Mouse (Mus musculus) forebrain, embryonic 12.5 days (tissue): Measurements from ENCODE around the gene Masp1. TPM values are rescaled to one million over a fixed set of nuclear protein-coding genes. Genes with fewer than 3 reads are reported as not detected.

ENCODE experiments used
- ATAC-seq: fragments of 200-750 bp; cut with Nextera tagmentation; 2 replicates; pipeline ENCODE4 v1.8.0; 2017; ENCODE audit warnings: moderate TSS enrichment; ENCODE audit not compliant: low FRiP score
- H3K27ac ChIP-seq: fragments of 300-500 bp; sonication (generic); 2 replicates; pipeline ENCODE4 v1.5.1; 2016; ENCODE audit warnings: mild to moderate bottlenecking
- H3K27me3 ChIP-seq: fragments of 300-500 bp; sonication (generic); 2 replicates; pipeline ENCODE4 v1.6.1; 2016; ENCODE audit warnings: mild to moderate bottlenecking
- H3K36me3 ChIP-seq: fragments of 300-500 bp; sonication (generic); replicated peaks from 2 replicates; pipeline ENCODE4 v1.6.1; 2016; ENCODE audit warnings: mild to moderate bottlenecking
- H3K4me1 ChIP-seq: fragments of 300-500 bp; sonication (generic); 2 replicates; pipeline ENCODE4 v1.6.1; 2016
- H3K4me2 ChIP-seq: fragments of 300-500 bp; sonication (generic); 2 replicates; pipeline ENCODE4 v1.6.1; 2016; ENCODE audit warnings: mild to moderate bottlenecking, moderate library complexity
- H3K4me3 ChIP-seq: fragments of 300-500 bp; sonication (generic); replicated peaks from 2 replicates; pipeline ENCODE4 v1.5.1; 2016; ENCODE audit warnings: mild to moderate bottlenecking
- H3K9ac ChIP-seq: fragments of 300-500 bp; sonication (generic); 2 replicates; pipeline ENCODE4 v1.6.1; 2016; ENCODE audit warnings: mild to moderate bottlenecking
- H3K9me3 ChIP-seq: fragments of 300-500 bp; sonication (generic); 2 replicates; pipeline ENCODE4 v1.6.1; 2016
- WGBS: fragments of 180-500 bp; shearing (Covaris S2); methylation state at CpG from one replicate; pipeline ENCODE4 v1.1.7; 2016; 5-methylcytosine and 5-hydroxymethylcytosine counted together
- polyA plus RNA-seq: library from polyadenylated mRNA; unstranded; fragments of >200 nt; fragmentation: Nextera tagmentation; extraction: Ambion mirVana; gene quantifications from 2 replicates; pipeline ENCODE4 v1.2.1, GENCODE M21; 2016

Gene Masp1
- polyA plus RNA-seq, 1 experiment from 2014 or later: 42.4 TPM

DNA sequence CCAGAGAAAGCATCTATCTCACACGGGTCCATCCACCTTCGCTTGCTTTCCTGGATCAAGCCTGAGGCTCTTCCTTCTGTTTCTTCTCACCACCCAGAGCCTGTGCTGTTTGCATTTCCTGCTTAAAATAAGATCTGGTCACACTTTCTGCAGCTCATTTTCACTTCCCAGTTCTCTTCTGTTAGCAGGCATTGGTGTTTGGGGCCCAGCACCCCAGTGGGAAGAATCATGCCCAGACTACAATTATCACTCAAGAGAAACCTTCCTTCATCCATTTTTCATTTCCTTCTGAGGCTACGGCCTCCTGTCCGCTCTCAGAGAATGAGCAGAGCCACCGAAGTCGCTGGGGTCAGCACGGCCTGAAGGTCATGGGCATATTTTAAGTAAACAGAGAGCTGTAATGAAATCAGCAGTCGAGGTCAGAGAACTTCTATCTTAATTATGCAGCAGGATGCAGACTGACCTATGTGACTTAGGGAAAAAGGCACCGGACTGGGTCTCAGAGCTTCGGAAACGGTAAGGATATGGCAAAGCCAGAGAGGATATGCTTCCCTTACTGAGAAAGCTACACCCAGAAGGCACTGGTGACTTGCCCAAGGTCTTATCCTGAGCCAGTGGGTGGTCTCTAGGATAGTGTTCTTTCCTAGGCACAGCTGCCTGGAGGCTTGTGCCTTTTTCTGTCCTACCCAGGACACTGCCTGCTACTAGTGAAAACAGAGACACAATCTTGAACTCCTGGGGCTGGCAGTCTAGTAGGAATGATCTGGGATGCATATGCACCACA lies 14.5 kb downstream of the Masp1 start:
- Histone ChIP-seq H3K4me2 (no peak overlapping the region), H3K36me3 (peaks cover 18% of the 10 kb centered on the region), H3K9me3 (no peaks in the 10 kb centered on the region), H3K4me1 (peaks cover 38% of the 10 kb centered on the region), H3K27me3 (peaks cover 7% of the 10 kb centered on the region; the same call in 1 of the 2 replicates), H3K4me3 (no peak overlapping the region), H3K9ac (no peak overlapping the region), H3K27ac (peak overlapping the region; percentile 83)
- no peak for ATAC-seq
- 70% methylated on average over 11 of the region's 11 CpGs for WGBS

DNA sequence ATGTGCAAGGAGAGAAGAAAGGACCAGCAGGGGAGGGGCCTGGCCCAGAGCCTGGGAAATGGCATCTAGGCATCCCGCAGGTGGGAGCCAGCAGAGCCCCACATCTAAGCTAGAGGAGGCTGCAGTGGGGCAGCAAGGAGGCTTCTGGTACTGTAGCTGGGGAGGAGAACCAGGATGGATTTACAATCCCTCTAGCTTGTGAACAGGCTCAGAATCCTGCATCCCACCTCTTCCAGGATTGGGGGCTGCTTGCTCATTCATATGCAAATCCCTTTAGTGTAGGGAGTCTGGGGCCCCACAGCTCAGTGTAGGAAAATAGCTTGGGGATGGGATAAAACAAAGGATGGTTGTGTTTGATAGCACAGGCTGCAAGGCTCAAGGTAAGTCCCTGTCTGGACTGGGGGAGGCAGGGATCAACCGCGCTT lies 16.3 kb downstream of the Masp1 start:
- Histone ChIP-seq H3K4me2 (peak overlapping the region; percentile 13), H3K27me3 (peaks cover 17% of the 10 kb centered on the region; the same call in 1 of the 2 replicates), H3K4me3 (no peak overlapping the region), H3K9ac (no peak overlapping the region), H3K4me1 (peaks cover 38% of the 10 kb centered on the region), H3K36me3 (peaks cover 10% of the 10 kb centered on the region), H3K27ac (peak overlapping the region; percentile 83), H3K9me3 (no peaks in the 10 kb centered on the region)
- WGBS: 0% methylated on average over 3 of the region's 3 CpGs
- peak; percentile 94 for ATAC-seq

DNA sequence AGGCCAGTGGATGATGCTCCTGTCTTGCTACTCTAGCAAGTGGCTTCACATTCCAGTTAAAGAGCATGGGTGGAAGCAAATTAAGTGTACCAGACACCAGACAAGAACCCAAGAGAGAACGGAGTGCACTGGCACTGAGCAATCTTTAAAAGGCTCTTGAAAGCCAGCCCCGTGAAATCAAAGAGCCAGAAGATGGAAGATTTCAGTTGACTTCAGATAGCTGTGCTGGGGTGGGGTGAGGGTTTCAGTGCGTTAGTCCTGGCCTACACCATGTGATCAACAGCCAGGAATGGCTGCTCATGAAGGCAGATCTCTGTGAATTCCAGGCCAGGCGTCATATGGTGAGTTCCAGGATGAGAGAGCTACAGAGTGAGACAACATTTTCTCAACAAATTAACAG lies 17.3 kb downstream of the Masp1 start:
- Histone ChIP-seq H3K27me3 (peaks cover 25% of the 10 kb centered on the region), H3K9me3 (no peaks in the 10 kb centered on the region), H3K36me3 (peaks cover 7% of the 10 kb centered on the region), H3K4me3 (no peak overlapping the region), H3K27ac (peak overlapping the region; percentile 83), H3K4me1 (peaks cover 45% of the 10 kb centered on the region), H3K4me2 (no peak overlapping the region), H3K9ac (no peak overlapping the region)
- WGBS: 71% methylated on average over 4 of the region's 4 CpGs
- ATAC-seq: no peak

DNA sequence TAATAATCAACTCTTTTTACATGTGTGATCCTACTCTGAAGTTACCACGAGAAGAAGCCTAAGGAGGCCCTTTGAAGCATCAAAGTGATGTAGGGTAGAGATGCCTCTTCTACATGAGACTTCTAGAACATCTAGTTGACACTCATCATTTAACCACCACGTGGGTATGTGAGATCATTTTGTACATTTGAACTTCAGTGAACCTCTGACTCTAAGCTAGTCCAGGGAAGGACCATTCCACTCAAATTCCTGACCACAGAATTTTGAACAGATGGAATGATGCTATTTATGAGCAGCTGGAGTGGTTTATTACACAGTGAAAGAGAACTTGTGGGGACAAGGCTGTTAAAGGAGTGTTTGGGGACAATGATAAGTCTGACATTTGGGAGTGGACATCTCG lies 18.1 kb downstream of the Masp1 start:
- Histone ChIP-seq H3K27ac (no peak overlapping the region), H3K4me3 (no peak overlapping the region), H3K36me3 (peaks cover 7% of the 10 kb centered on the region), H3K9ac (no peak overlapping the region), H3K4me2 (no peak overlapping the region), H3K4me1 (peaks cover 53% of the 10 kb centered on the region), H3K9me3 (no peaks in the 10 kb centered on the region), H3K27me3 (peaks cover 26% of the 10 kb centered on the region)
- 85% methylated on average over 3 of the region's 3 CpGs for WGBS
- no peak for ATAC-seq

DNA sequence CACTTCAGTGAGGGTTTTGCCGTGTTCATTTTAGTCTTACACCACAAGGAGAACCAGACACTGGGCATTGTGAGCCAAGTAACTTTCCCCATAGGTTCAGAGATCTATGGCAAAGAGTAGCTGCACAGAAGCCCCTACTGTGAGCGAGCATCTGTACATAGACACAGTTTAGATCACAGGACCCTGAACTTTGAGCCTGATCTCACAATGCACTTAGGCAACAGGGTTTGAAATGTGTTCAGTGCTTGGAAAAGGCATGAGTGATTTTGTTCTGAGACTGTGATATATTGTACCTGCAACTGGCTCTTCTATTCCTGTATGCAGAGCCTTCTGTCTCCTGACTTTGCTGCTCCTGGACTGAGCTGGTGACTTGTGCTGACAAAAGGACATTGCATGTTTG lies 19.3 kb downstream of the Masp1 start:
- WGBS: 85% methylated on average over 2 of the region's 2 CpGs
- Histone ChIP-seq H3K9ac (no peak overlapping the region), H3K36me3 (peaks cover 7% of the 10 kb centered on the region), H3K4me2 (no peak overlapping the region), H3K4me1 (peaks cover 52% of the 10 kb centered on the region), H3K9me3 (no peaks in the 10 kb centered on the region), H3K27ac (no peak overlapping the region), H3K27me3 (peaks cover 34% of the 10 kb centered on the region), H3K4me3 (no peak overlapping the region)
- no peak for ATAC-seq

DNA sequence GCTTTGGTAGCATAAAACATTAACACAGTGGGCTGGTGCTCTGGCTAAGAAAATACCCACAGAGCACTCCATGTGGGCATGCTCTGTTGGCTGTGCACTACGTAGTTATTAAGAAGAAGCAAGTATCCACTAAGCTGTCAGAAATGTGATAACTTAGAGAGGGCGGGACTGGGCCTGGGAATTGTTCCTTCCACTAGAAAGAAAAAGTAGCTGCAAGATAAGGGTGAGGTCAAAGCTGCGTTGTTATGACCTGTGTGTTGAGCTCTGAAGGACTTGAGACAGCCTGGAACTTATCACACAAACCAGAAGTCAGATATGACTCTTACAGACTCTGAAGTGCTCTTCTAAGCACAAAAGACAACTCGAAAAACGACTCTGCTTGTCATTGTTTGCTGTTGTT lies 20.1 kb downstream of the Masp1 start:
- WGBS: 80% methylated on average over 5 of the region's 5 CpGs
- Histone ChIP-seq H3K9me3 (no peaks in the 10 kb centered on the region), H3K36me3 (peaks cover 7% of the 10 kb centered on the region), H3K4me3 (no peak overlapping the region), H3K4me1 (peaks cover 44% of the 10 kb centered on the region), H3K27ac (no peak overlapping the region), H3K27me3 (peaks cover 40% of the 10 kb centered on the region), H3K9ac (no peak overlapping the region), H3K4me2 (no peak overlapping the region)
- ATAC-seq: no peak

DNA sequence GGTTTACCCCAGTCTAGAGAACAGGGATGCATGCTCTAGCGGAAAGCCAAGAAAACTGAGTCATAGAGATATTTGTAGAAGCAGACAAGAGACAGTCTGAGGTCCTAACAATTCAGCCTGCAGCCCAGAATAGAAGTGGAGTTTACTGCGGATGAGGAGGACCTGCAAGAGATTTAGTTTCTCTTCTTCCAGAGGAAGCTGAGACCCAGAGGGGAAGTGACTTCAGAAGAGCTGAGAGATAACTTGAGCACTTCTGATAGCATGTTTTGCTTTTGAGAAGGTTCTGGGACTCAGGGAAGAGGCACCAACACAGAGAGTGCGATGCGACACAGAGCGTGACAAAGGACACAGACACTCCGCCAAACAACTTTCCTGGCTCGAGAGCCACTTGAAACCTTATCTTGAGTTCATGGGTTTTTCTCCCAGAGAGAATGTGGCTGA lies 21.9 kb downstream of the Masp1 start:
- Histone ChIP-seq H3K4me1 (peaks cover 27% of the 10 kb centered on the region), H3K36me3 (peaks cover 20% of the 10 kb centered on the region), H3K9ac (no peak overlapping the region), H3K9me3 (no peaks in the 10 kb centered on the region), H3K27me3 (peaks cover 48% of the 10 kb centered on the region), H3K4me2 (no peak overlapping the region), H3K27ac (no peak overlapping the region), H3K4me3 (no peak overlapping the region)
- WGBS: 80% methylated on average over 7 of the region's 7 CpGs
- no peak for ATAC-seq

DNA sequence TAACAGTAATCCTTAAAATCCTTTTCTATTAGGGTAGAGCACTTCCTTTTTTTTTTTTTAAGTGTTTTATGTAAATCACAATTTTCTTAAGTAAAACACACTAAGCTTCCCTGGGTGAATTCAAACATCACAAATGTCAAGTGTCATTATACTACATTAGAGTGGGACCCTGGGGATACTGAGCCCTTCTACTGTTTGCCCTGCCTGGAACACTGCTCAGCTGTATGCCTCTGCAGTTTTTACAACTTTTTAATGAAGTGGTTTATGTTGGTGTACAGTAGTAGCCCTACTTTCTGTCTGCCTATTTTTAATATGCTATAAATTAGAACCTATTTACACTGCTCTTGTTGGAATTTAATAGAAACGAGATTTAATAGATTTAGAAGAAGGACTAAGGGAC lies 22.7 kb downstream of the Masp1 start:
- Histone ChIP-seq H3K4me2 (no peak overlapping the region), H3K4me1 (peaks cover 21% of the 10 kb centered on the region), H3K27me3 (peaks cover 53% of the 10 kb centered on the region), H3K27ac (no peak overlapping the region), H3K9ac (no peak overlapping the region), H3K9me3 (no peaks in the 10 kb centered on the region), H3K4me3 (no peak overlapping the region), H3K36me3 (peaks cover 25% of the 10 kb centered on the region)
- WGBS: 90% methylated on average over 1 of the region's 1 CpGs
- ATAC-seq: 0 out of 2 replicates have a peak, but pooled peaks have one; percentile 39

DNA sequence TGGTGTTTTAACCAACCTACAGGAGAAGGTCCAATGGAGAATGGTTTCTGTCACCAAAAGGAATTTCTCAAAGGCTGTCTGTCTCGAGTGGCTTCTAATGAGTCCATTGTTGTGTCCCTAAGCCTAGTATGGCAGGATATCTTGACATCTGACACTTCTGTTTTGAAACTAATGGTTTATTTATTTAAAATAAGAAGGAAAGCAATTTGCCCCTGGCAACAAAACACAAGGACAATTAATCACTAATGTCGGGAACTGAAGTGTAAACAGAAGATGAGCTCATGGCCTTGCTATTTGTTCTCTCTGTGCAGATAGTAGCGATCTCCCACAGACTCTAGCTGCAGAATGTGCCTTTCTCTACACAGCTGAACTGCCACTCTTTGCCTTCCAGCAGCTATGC lies 23.2 kb downstream of the Masp1 start:
- Histone ChIP-seq H3K27me3 (peaks cover 56% of the 10 kb centered on the region), H3K27ac (no peak overlapping the region), H3K9ac (no peak overlapping the region), H3K4me3 (no peak overlapping the region), H3K4me2 (no peak overlapping the region), H3K4me1 (peaks cover 21% of the 10 kb centered on the region), H3K9me3 (no peaks in the 10 kb centered on the region), H3K36me3 (peaks cover 28% of the 10 kb centered on the region)
- 4% methylated on average over 3 of the region's 3 CpGs for WGBS
- peak; percentile 71; the same call in 1 of the 2 replicates for ATAC-seq

DNA sequence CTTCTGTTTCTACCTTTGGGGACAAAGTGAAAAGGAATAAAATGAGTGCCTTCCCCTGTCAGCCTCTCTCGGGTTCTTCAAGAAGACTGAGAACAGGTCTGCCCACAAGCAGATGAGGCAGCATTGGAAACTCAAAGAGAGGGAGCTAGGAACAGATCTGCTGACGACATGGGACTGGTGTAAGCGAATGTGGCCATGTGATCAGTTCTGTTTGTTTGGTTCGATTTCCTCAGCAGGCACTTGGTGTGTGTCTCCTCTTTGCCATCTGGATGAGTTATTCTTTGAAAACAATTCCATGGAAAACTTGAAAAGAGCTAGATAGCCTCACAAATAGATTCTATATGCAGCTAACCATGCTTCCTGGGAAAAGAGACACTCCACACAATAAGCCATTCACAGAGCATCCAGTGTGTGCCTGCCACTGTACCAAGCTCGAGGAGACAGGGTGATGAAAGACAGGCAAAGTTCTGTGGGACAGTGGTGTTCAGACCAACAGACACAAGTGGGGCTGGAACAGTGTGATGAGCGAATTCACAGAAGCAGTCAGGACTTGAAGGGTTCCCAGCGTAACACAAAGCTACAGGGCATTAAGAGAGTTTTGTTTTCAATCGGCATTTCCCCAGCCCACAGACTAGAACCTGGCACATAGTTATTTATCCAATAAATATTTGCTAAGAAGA lies 24.2 kb downstream of the Masp1 start:
- ATAC-seq: no peak
- H3K27ac ChIP-seq: no peak overlapping the region
- peaks cover 36% of the 10 kb centered on the region for H3K36me3 ChIP-seq
- no peak overlapping the region for H3K4me3 ChIP-seq
- H3K4me1 ChIP-seq: peaks cover 21% of the 10 kb centered on the region
- no peak overlapping the region for H3K9ac ChIP-seq
- 68% methylated on average over 8 of the region's 8 CpGs for WGBS
- no peaks in the 10 kb centered on the region for H3K9me3 ChIP-seq
- H3K4me2 ChIP-seq: no peak overlapping the region
- peaks cover 53% of the 10 kb centered on the region for H3K27me3 ChIP-seq

DNA sequence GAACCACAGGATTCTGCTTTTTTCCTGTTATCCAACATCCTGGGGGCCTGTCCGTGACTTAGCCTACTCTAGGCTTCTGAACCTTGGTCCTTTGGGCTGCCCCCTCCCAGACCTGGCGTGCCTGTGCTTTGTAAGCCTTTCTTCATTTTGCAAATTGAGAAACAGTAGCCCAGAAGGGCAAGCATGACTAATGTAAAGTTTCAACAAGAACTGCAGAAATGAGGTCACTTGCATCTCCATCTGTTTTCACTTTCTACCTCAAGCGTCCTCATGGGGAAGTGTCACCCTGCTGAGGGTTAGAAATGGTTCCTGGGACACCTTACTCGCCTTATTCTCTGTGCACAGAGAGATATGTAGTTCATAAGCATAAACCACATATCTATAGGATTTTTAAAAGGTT lies 27.8 kb downstream of the Masp1 start:
- Histone ChIP-seq H3K36me3 (peaks cover 45% of the 10 kb centered on the region), H3K9me3 (no peaks in the 10 kb centered on the region), H3K4me3 (no peak overlapping the region), H3K27me3 (peaks cover 30% of the 10 kb centered on the region), H3K9ac (no peak overlapping the region), H3K4me2 (no peak overlapping the region), H3K4me1 (peaks cover 8% of the 10 kb centered on the region), H3K27ac (no peak overlapping the region)
- WGBS: 79% methylated on average over 4 of the region's 4 CpGs
- no peak for ATAC-seq

DNA sequence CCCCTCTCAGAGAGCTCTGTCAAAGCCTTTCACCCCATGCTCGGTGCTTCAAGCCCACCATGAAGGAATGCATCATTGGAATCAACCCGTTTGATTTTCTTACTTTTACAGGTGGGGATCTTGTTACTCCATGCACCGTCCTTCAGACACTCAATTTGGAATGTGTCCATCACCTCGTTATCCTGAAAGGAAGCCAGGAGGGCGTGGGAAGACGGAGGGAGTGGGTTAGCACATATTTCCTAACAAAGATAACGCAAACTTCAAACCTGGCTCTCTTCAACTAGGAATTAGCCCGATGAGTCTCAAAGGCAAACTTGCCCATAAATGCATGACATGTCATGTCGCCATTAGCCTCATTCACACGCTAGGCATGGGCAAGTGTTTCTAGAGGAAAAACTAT lies 37.3 kb downstream of the Masp1 start:
- 78% methylated on average over 10 of the region's 10 CpGs for WGBS
- ATAC-seq: no peak
- H3K9me3 ChIP-seq: no peaks in the 10 kb centered on the region
- peaks cover 3% of the 10 kb centered on the region; the same call in 1 of the 2 replicates for H3K4me1 ChIP-seq
- H3K9ac ChIP-seq: no peak overlapping the region
- H3K27ac ChIP-seq: no peak overlapping the region
- no peak overlapping the region for H3K4me3 ChIP-seq
- H3K36me3 ChIP-seq: peaks cover 41% of the 10 kb centered on the region
- H3K27me3 ChIP-seq: 0 out of 2 replicates have a peak, but pooled peaks cover 3% of the 10 kb centered on the region
- H3K4me2 ChIP-seq: no peak overlapping the region
